Mouse (Mus musculus): ENCODE data around the gene Tprn. TPM values are rescaled to one million over a fixed set of nuclear protein-coding genes. Genes with fewer than 3 reads are reported as not detected.

Tprn gene
- polyA plus RNA-seq, 1 experiment from 2014 or later = 8.2 TPM

GRCm38 (mm10) chr2:25289651-25290050 is 27.2 kb downstream of the Tprn start, which contains the start of gene Lrrc26:
Lrrc26 (plus strand) TSS chr2:25289915.
- no peak for ATAC-seq (ENCODE audit: insufficient number of reproducible peaks, insufficient read depth, low FRiP score, low TSS enrichment, low read depth)
- Histone ChIP-seq H3K27ac (no peak within 1 kb of the TSS), H3K9ac (no peak within 1 kb of the TSS), H3K4me2 (peak within 1 kb of the TSS; percentile 60), H3K4me3 (peak within 1 kb of the TSS; percentile 29), H3K36me3 (peaks cover 18% of the 10 kb centered on the region), H3K4me1 (peaks cover 43% of the 10 kb centered on the region), H3K9me3 (no peaks in the 10 kb centered on the region), H3K27me3 (peaks cover 75% of the 10 kb centered on the region)
- 9% methylated on average over 11 of the region's 11 CpGs for WGBS

GRCm38 (mm10) chr2:25290101-25290815 is 27.8 kb downstream of the Tprn start:
- Histone ChIP-seq H3K27ac (no peak overlapping the region), H3K27me3 (peaks cover 81% of the 10 kb centered on the region), H3K4me1 (peaks cover 43% of the 10 kb centered on the region), H3K36me3 (peaks cover 12% of the 10 kb centered on the region), H3K4me2 (peak overlapping the region; percentile 60), H3K4me3 (peak overlapping the region; percentile 29), H3K9me3 (no peaks in the 10 kb centered on the region), H3K9ac (no peak overlapping the region)
- WGBS = 1% methylated on average over 54 of the region's 54 CpGs
- ATAC-seq (ENCODE audit: insufficient number of reproducible peaks, insufficient read depth, low FRiP score, low TSS enrichment, low read depth) = no peak

GRCm38 (mm10) chr2:25290816-25291130 is 28.4 kb downstream of the Tprn start:
- Histone ChIP-seq H3K9ac (no peak overlapping the region), H3K27ac (no peak overlapping the region), H3K9me3 (no peaks in the 10 kb centered on the region), H3K4me2 (peak overlapping the region; percentile 60), H3K36me3 (peaks cover 7% of the 10 kb centered on the region), H3K4me3 (peak overlapping the region; percentile 29), H3K27me3 (peaks cover 86% of the 10 kb centered on the region), H3K4me1 (peaks cover 40% of the 10 kb centered on the region)
- under 1% methylated on average over 18 of the region's 18 CpGs for WGBS
- ATAC-seq (ENCODE audit: insufficient number of reproducible peaks, insufficient read depth, low FRiP score, low TSS enrichment, low read depth) = no peak

GRCm38 (mm10) chr2:25291184-25292053 is 29.0 kb downstream of the Tprn start:
- no peak for ATAC-seq (ENCODE audit: insufficient number of reproducible peaks, insufficient read depth, low FRiP score, low TSS enrichment, low read depth)
- Histone ChIP-seq H3K4me3 (peak overlapping the region; percentile 40), H3K9ac (no peak overlapping the region), H3K4me1 (peaks cover 36% of the 10 kb centered on the region), H3K9me3 (no peaks in the 10 kb centered on the region), H3K4me2 (peak overlapping the region; percentile 60), H3K36me3 (peaks cover under 1% of the 10 kb centered on the region; the same call in 1 of the 2 replicates), H3K27ac (no peak overlapping the region), H3K27me3 (peaks cover 93% of the 10 kb centered on the region)
- 5% methylated on average over 32 of the region's 32 CpGs for WGBS

- WGBS = 4% methylated on average over 37 of the region's 43 CpGs
- no peak for ATAC-seq (ENCODE audit: insufficient number of reproducible peaks, insufficient read depth, low FRiP score, low TSS enrichment, low read depth)
- H3K4me1 ChIP-seq = peaks cover 30% of the 10 kb centered on the region
Observed at GRCm38 (mm10) chr2:25292054-25292544, 29.7 kb downstream of the Tprn start.

GRCm38 (mm10) chr2:25292856-25293255 is 30.4 kb downstream of the Tprn start:
- WGBS = 5% methylated on average over 1 of the region's 1 CpGs
- Histone ChIP-seq H3K27me3 (peaks cover 98% of the 10 kb centered on the region), H3K4me3 (no peak overlapping the region), H3K4me2 (peak overlapping the region; percentile 60), H3K9me3 (no peaks in the 10 kb centered on the region), H3K9ac (peak overlapping the region; percentile 54; the same call in 1 of the 2 replicates), H3K36me3 (no peaks in the 10 kb centered on the region), H3K4me1 (peaks cover 30% of the 10 kb centered on the region), H3K27ac (no peak overlapping the region)
- ATAC-seq (ENCODE audit: insufficient number of reproducible peaks, insufficient read depth, low FRiP score, low TSS enrichment, low read depth) = no peak

More at GRCm38 (mm10) chr2:25292054-25292544, 29.7 kb downstream of the Tprn start:
- H3K9me3 ChIP-seq = no peaks in the 10 kb centered on the region
- peak overlapping the region; percentile 40 for H3K4me3 ChIP-seq
- H3K36me3 ChIP-seq = no peaks in the 10 kb centered on the region
- H3K27me3 ChIP-seq = peaks cover 99% of the 10 kb centered on the region
- peak overlapping the region; percentile 54 for H3K9ac ChIP-seq
- no peak overlapping the region for H3K27ac ChIP-seq
- H3K4me2 ChIP-seq = peak overlapping the region; percentile 60

GRCm38 (mm10) chr2:25293706-25294105 is 31.3 kb downstream of the Tprn start:
- H3K27me3 ChIP-seq = peaks cover 97% of the 10 kb centered on the region
- H3K4me1 ChIP-seq = peaks cover 30% of the 10 kb centered on the region
- WGBS = 71% methylated on average over 9 of the region's 9 CpGs

GRCm38 (mm10) chr2:25297093-25297492 is 34.7 kb downstream of the Tprn start:
- peaks cover 7% of the 10 kb centered on the region for H3K4me1 ChIP-seq
- H3K27ac ChIP-seq = no peak overlapping the region
- ATAC-seq (ENCODE audit: insufficient number of reproducible peaks, insufficient read depth, low FRiP score, low TSS enrichment, low read depth) = no peak
- H3K36me3 ChIP-seq = no peaks in the 10 kb centered on the region
- H3K9ac ChIP-seq = no peak overlapping the region
- peaks cover 63% of the 10 kb centered on the region for H3K27me3 ChIP-seq
- H3K4me3 ChIP-seq = no peak overlapping the region
- WGBS = 77% methylated on average over 8 of the region's 8 CpGs
- H3K9me3 ChIP-seq = no peaks in the 10 kb centered on the region
- H3K4me2 ChIP-seq = no peak overlapping the region

More at GRCm38 (mm10) chr2:25293706-25294105, 31.3 kb downstream of the Tprn start:
- Histone ChIP-seq H3K9me3 (no peaks in the 10 kb centered on the region), H3K36me3 (no peaks in the 10 kb centered on the region), H3K9ac (no peak overlapping the region), H3K4me3 (no peak overlapping the region), H3K4me2 (no peak overlapping the region), H3K27ac (no peak overlapping the region)
- ATAC-seq (ENCODE audit: insufficient number of reproducible peaks, insufficient read depth, low FRiP score, low TSS enrichment, low read depth) = no peak

- Histone ChIP-seq H3K4me1 (no peaks in the 10 kb centered on the region), H3K27ac (no peak overlapping the region), H3K4me3 (no peak overlapping the region), H3K9ac (no peak overlapping the region), H3K36me3 (no peaks in the 10 kb centered on the region), H3K9me3 (no peaks in the 10 kb centered on the region), H3K4me2 (no peak overlapping the region), H3K27me3 (peaks cover 58% of the 10 kb centered on the region)
- WGBS = 78% methylated on average over 10 of the region's 10 CpGs
- no peak for ATAC-seq (ENCODE audit: insufficient number of reproducible peaks, insufficient read depth, low FRiP score, low TSS enrichment, low read depth)
Observed at GRCm38 (mm10) chr2:25298046-25298445, 35.6 kb downstream of the Tprn start.

- WGBS = 70% methylated on average over 3 of the region's 3 CpGs
- ATAC-seq (ENCODE audit: insufficient number of reproducible peaks, insufficient read depth, low FRiP score, low TSS enrichment, low read depth) = no peak
- H3K4me2 ChIP-seq = no peak overlapping the region
Observed at GRCm38 (mm10) chr2:25303452-25303851, 41.0 kb downstream of the Tprn start.

GRCm38 (mm10) chr2:25303931-25304656 is 41.7 kb downstream of the Tprn start:
- ATAC-seq (ENCODE audit: insufficient number of reproducible peaks, insufficient read depth, low FRiP score, low TSS enrichment, low read depth) = no peak
- no peaks in the 10 kb centered on the region for H3K9me3 ChIP-seq
- no peak overlapping the region for H3K27ac ChIP-seq
- H3K4me3 ChIP-seq = peak overlapping the region; percentile 52
- peaks cover 50% of the 10 kb centered on the region for H3K27me3 ChIP-seq
- peaks cover 12% of the 10 kb centered on the region for H3K4me1 ChIP-seq
- H3K9ac ChIP-seq = no peak overlapping the region
- H3K36me3 ChIP-seq = no peaks in the 10 kb centered on the region
- H3K4me2 ChIP-seq = peak overlapping the region; percentile 93
- WGBS = 64% methylated on average over 7 of the region's 7 CpGs

More at GRCm38 (mm10) chr2:25303452-25303851, 41.0 kb downstream of the Tprn start:
- Histone ChIP-seq H3K4me3 (no peak overlapping the region), H3K9ac (no peak overlapping the region), H3K36me3 (no peaks in the 10 kb centered on the region), H3K27ac (no peak overlapping the region), H3K27me3 (peaks cover 45% of the 10 kb centered on the region), H3K9me3 (no peaks in the 10 kb centered on the region), H3K4me1 (peaks cover 12% of the 10 kb centered on the region)
